Mouse (Mus musculus) bone marrow, adult 2 months (tissue): Measurements from ENCODE around the gene Uvrag. TPM values are rescaled to one million over a fixed set of nuclear protein-coding genes. Genes with fewer than 3 reads are reported as not detected.

ENCODE experiments used
- H3K27ac ChIP-seq: fragments of 200-500 bp; 2 replicates; pipeline ENCODE4 v1.5.1; 2012; ENCODE audit warnings: low read depth, mild to moderate bottlenecking, control low read depth, inconsistent platforms, low read length; ENCODE audit not compliant: control insufficient read depth, poor library complexity, insufficient read depth
- H3K4me1 ChIP-seq: fragments of 200-500 bp; 2 replicates; pipeline ENCODE4 v1.6.1; 2011; ENCODE audit warnings: low read length; ENCODE audit not compliant: control insufficient read depth, insufficient read depth
- H3K4me3 ChIP-seq: fragments of 200-500 bp; replicated peaks from 2 replicates; pipeline ENCODE3; 2011; ENCODE audit warnings: mild to moderate bottlenecking, low read depth, low read length, control low read depth; ENCODE audit not compliant: control insufficient read depth
- CTCF ChIP-seq: fragments of 200-500 bp; IDR thresholded peaks from 2 replicates; pipeline ENCODE4 v1.5.1; 2011; ENCODE audit warnings: low read length, control low read depth; ENCODE audit not compliant: control insufficient read depth, insufficient read depth
- POLR2A ChIP-seq: fragments of 200-500 bp; IDR thresholded peaks from 2 replicates; pipeline ENCODE4 v1.6.1; 2011; ENCODE audit warnings: low read depth, mild to moderate bottlenecking, control low read depth, low read length, borderline replicate concordance; ENCODE audit not compliant: control insufficient read depth
- WGBS: fragments of 180-500 bp; shearing (Covaris S2); methylation state at CpG from one replicate; pipeline ENCODE4 v1.1.7; 2018; 5-methylcytosine and 5-hydroxymethylcytosine counted together
- polyA plus RNA-seq: library from polyadenylated mRNA; stranded (reverse); fragments of >200 nt; gene quantifications from 2 replicates; pipeline ENCODE4 v1.2.4, GENCODE M21; 2011; ENCODE audit warnings: low replicate concordance; ENCODE audit not compliant: missing spikeins, insufficient read depth, insufficient read length

Gene Uvrag
- polyA plus RNA-seq, 1 experiment: 38.2 TPM

DNA sequence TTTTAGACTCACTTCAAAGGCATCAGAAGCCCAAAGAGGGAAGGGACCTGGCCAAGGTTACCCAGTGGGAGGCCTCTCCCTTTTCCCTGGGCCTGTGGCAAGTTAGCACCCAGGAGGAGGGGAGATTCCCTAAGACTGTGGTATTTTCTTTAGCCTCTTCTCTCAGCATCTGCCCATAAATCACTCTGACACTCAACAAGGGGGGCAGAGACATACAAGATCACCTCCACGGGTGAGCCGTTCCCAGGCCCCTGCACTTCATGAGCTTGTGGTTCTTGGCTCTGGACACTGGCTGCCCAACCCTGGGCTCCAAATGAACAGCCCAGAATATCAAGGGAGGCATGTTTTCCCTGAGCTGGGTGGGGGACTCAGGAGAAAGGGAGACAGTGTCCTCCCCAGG, 279.9 kb downstream of the Uvrag start:
- TF ChIP-seq CTCF (no peak), POLR2A (no peak)
- no peaks in the 10 kb centered on the region; the same call in 1 of the 2 replicates for H3K4me1 ChIP-seq
- WGBS: 67% methylated on average over 2 of the region's 2 CpGs
- no peak overlapping the region for H3K27ac ChIP-seq
- no peak overlapping the region for H3K4me3 ChIP-seq

DNA sequence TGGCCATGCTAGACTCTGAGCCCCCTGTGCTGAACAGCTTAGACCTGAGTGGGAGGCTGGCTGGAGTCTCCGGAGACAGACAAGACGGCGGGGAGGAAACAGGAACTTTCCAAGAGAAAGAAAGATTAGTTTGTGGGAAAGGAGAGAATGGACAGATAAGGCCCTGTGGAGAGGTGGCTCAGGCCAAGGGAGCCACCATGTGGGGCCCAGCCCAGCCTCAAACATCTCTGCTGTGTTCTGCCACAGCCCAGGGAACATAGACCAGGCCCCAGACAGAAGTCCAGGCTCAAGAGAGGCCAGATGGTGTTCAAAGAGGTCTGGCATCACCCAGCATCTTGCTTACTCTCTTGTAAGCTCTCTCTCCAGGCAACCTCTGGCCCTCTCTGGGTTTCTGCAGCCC, 283.8 kb downstream of the Uvrag start:
- Histone ChIP-seq H3K4me3 (no peak overlapping the region), H3K27ac (no peak overlapping the region), H3K4me1 (no peaks in the 10 kb centered on the region)
- no peak for TF ChIP-seq POLR2A
- no peak for TF ChIP-seq CTCF
- WGBS: 57% methylated on average over 3 of the region's 3 CpGs

DNA sequence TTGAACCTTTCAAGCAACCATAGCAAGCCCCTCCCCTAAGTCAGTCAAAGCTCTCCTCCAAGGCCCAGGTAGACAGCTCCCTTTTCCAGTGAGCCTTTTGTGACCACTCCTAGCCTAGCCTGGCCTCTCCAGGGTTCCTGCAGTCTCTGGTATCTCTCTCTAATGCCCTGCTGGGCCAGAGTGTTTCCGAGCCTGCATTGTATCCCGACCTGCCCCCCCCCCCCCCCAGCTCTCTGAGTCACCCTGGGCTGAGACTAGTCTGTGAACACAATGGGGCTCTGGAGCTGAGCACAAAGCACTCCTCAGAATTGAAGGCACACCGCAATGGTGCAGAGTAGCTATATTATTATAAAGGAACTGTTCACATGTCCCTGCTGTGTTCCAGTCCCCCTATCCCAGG, 284.8 kb downstream of the Uvrag start:
- no peak overlapping the region for H3K27ac ChIP-seq
- WGBS: 65% methylated on average over 3 of the region's 3 CpGs
- no peak overlapping the region for H3K4me3 ChIP-seq
- H3K4me1 ChIP-seq: no peaks in the 10 kb centered on the region
- TF ChIP-seq CTCF: no peak
- TF ChIP-seq POLR2A: no peak

DNA sequence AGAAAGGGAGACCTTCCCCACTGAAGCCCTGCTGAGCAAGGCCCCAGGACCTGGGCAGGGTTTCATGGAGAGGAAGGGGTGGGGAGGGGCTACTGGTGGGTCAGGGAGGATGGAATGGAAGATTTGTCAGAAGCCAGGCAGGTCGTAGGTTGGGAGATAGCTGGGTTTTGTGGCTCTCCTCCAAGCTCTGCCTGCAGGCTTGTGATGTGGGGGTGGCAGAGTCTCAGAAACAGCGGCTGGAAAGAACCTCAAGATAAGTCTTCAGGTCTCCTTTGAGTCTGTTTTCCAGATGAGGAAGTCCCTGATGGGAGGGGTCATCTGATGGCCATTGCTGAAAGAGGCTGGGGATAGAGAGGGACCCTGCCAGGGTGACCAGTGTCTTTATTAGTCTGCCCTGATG, 285.6 kb downstream of the Uvrag start:
- H3K4me1 ChIP-seq: no peaks in the 10 kb centered on the region
- no peak overlapping the region for H3K4me3 ChIP-seq
- no peak for TF ChIP-seq POLR2A
- no peak for TF ChIP-seq CTCF
- 60% methylated on average over 2 of the region's 2 CpGs for WGBS
- no peak overlapping the region for H3K27ac ChIP-seq

DNA sequence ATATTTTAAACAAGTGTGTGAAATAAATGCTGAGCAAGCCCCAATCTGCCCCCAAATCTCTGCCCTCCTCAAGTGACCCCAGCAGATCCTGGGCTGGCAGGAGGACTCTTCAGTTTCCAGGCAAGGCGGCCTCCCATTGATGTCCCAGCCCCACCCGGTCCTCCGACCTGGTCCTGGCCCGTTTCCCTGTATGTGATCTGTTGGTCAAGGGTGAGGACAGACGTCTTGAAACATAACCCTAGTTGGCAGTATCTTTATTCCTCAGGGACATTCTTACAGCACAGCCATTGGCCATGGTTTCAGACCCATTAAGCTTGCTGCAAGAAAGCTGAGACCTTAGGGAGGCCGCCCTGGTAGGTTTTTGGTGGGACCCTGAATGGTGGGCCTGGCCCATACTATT, 287.1 kb downstream of the Uvrag start:
- Histone ChIP-seq H3K27ac (no peak overlapping the region), H3K4me3 (no peak overlapping the region), H3K4me1 (no peaks in the 10 kb centered on the region)
- WGBS: 86% methylated on average over 6 of the region's 6 CpGs
- TF ChIP-seq CTCF (no peak), POLR2A (no peak)

DNA sequence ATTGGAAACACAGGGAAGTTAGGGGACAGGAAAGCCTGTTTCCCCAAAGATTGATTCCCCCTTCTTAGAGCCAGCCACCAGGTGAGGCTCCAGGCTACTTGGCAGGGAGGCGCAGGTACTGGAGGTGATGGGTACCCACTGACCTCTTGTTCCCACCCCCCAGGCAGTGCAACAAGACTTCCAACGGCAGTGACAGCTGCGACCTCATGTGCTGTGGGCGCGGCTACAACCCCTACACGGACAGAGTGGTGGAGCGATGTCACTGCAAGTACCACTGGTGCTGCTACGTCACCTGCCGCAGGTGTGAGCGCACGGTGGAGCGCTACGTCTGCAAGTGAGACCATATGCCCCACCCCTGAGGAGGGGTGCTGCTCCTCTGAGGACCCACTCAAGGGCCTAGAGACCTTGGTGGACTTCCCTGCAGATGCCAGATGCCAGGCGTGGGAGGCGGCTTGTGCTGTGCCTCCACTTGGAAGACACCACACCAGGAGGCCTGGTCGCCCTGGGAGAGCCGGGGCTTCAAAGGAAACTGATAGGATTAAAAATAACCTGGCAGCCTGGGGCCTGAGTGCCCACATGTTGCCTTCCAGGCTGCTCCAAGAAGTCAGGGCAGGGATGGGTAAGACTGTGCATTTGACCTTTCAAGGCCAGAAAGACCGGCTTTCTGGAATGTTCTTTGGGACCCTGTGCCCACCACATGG, 287.8 kb downstream of the Uvrag start:
- Histone ChIP-seq H3K4me1 (no peaks in the 10 kb centered on the region), H3K4me3 (no peak overlapping the region), H3K27ac (no peak overlapping the region)
- 88% methylated on average over 18 of the region's 18 CpGs for WGBS
- no peak for TF ChIP-seq CTCF
- TF ChIP-seq POLR2A: no peak

DNA sequence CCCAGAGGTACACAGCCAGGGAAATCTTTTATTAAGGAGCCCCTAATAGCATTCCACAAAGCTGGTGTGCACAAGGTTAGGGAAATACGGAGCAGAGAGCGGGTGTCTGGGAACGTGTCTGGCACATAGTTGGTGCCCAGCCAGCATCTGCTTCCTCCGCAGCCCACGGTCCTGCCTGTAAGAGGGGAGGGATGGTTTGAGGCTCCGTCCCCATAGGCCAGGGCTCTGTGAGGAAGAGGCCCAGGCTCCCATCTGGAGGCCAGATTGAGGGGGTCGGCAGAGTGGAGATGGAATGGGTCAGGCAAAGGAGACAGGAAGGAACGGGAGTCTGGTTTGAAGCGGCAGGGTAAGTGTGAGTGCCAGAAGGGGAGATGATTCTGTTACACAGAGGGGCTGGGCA, 289.7 kb downstream of the Uvrag start:
- Histone ChIP-seq H3K27ac (no peak overlapping the region), H3K4me1 (no peaks in the 10 kb centered on the region), H3K4me3 (no peak overlapping the region)
- 49% methylated on average over 9 of the region's 9 CpGs for WGBS
- no peak for TF ChIP-seq CTCF
- TF ChIP-seq POLR2A: no peak

DNA sequence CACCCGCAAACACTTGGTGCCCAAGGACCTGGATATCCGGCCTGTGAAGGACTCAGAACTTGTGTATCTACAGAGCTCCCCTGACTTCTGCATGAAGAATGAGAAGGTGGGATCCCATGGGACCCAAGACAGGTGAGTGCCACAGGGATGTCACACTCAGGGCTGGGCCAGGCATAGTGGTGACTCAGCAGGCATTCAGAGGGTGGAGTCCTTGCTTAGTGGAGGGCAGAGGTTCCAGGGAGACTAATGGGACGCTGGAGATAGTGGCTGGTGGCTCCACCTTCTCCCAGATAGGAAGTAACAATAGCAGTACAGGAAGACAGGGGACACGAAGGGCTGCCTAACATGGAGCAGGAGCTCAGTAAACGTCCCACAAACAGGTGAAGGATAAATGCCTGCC, 290.6 kb downstream of the Uvrag start:
- WGBS: 73% methylated on average over 5 of the region's 5 CpGs
- Histone ChIP-seq H3K4me3 (no peak overlapping the region), H3K27ac (no peak overlapping the region), H3K4me1 (no peaks in the 10 kb centered on the region)
- TF ChIP-seq POLR2A (no peak), CTCF (no peak)

DNA sequence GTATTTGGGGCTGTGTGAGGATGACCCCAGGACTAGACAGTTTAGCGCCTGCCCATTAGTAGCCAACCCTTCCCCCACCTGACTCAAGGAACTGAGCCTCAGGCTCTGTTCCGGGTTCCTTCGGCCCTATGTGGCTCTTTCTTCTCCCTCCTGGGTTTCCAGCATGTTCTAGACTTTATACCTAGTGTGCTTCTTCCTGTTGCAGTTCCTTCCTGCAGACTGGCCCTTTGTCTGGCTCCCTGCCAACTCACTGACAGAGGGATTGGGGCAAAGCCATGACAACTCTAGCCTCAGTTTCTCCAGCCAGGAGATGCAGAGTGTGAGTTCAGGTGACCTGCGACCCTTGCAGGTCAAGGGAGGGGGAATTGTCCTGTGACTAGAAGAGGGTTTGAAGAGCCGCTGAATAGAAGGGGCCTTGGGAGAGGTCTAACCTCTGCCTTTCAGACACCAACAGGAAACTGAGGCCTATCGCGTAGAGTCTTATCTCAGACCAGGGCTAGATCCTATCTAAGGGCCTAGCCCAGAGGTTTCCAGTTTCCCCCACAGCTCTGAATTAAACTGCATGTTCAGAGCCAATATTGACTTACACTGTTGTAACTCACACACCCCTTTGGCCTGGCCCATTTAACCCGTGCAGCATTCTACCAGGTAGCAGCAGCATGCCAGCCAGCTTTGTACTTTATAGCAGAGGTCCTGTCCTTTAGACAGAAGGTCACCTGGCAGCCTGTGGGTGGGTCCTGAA, 291.9 kb downstream of the Uvrag start:
- Histone ChIP-seq H3K27ac (no peak overlapping the region), H3K4me1 (no peaks in the 10 kb centered on the region), H3K4me3 (no peak overlapping the region)
- 36% methylated on average over 8 of the region's 8 CpGs for WGBS
- TF ChIP-seq POLR2A (no peak), CTCF (no peak)
